Mouse (Mus musculus): ENCODE measurements around the gene Prr5l.

- TF ChIP-seq CTCF (IDR thresholded peaks at IDR 0.05; ENCODE audit: borderline replicate concordance, control insufficient read depth, extremely low read depth, insufficient read depth, low read length, poor library complexity), result no peak
- TF ChIP-seq POLR2A (IDR thresholded peaks at IDR 0.05; ENCODE audit: control insufficient read depth, extremely low read depth, insufficient read depth, low read length, poor library complexity), result no peak
These were observed 136.3 kb downstream of the Prr5l start for GRCm38 (mm10) chr2:101746537-101746936.

Measured in thymus, adult 2 months (tissue).